Mouse (Mus musculus): ENCODE measurements around the gene Shb.

DNA sequence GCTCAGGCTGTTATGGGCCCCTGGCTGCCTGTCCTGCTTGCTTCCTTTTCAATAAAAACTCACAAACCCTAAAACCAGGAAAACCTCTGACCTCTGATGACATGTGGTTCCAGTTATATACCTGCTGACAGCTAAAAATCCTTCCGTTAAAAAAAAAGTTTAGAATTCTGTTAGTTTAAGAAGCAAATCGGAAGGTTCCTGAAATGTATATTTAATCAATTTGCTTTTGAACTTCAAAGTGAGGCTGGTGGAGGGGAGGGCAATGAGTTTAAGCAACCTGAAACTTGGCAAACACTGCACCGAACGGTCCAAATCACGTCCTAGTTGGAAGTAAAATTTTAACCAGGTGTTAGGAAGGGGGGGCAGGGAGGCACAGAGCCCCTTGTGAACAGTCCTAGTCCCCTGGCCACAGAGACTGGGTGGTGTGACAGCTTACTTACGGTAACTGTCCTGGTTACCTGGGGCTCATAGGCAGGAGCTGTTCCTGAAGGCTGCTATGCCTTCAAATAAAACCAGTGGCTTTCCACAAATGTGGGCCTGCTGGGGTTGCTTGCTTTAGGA, 41.1 kb downstream of the Shb start:
- TF ChIP-seq CTCF (IDR thresholded peaks at IDR 0.05; ENCODE audit: low read depth) (no peak), EP300 (optimal IDR thresholded peaks at IDR 0.05) (no peak)

Measured in stomach, postnatal 0 days (tissue).